Mouse (Mus musculus) small intestine, adult 2 months (tissue): Measurements from ENCODE around the gene Dnah11.

Experiments
- CTCF ChIP-seq: fragments of 200-500 bp; IDR thresholded peaks from 2 replicates; pipeline ENCODE4 v1.5.1; 2012; ENCODE audit warnings: low read depth, mild to moderate bottlenecking, control low read depth, inconsistent platforms, low read length, moderate library complexity, mixed read lengths; ENCODE audit not compliant: insufficient replicate concordance, insufficient read length; ENCODE audit errors: extremely low read depth
- POLR2A ChIP-seq: fragments of 200-500 bp; IDR thresholded peaks from 2 replicates; pipeline ENCODE4 v1.6.1; 2012; ENCODE audit warnings: low read depth, mild to moderate bottlenecking, control low read depth, inconsistent platforms, low read length, moderate library complexity

DNA sequence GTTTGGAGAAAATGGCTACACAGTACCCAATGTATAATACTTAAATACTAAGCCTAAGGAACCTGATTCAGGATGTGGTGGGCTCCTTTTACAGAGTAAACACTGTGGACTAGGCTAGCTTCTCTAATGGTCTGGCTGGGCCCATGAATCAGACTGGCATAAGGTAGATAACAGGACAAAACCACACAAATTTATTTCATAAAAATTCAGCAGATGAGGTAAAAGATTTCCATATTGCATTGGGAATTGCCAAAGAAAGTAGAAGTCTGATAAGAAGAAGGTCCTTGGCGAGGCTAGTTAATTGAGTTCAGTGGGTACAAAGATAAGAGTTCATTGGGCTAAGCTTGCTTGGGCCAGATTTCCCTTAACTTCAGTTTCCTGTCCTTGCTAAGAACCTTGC, 358.1 kb downstream of the Dnah11 start:
- TF ChIP-seq POLR2A = no peak
- TF ChIP-seq CTCF = no peak
